Mouse (Mus musculus) ovary, postnatal 14 days (tissue): ENCODE data around the gene Gm28047.
"Not testable (repeated sequence)": the region's sequence is repeated elsewhere in the genome, so short reads cannot be mapped to it uniquely, and the experiment has no call there.

Experiments
- DNase-seq: peaks from one replicate; pipeline ENCODE4 v3.0.0; 2022; ENCODE audit warnings: low spot score

Gm28047 gene

GRCm38 (mm10) chr15:102624970-102625686 lies at the start of gene Gm28047, which contains the start of gene Atf7:
Gm28047 (minus strand) TSS chr15:102625067.
Atf7 (minus strand) TSS chr15:102625464.
- DNase-seq = peak; percentile 99

- peak; percentile 42 for DNase-seq
Observed at GRCm38 (mm10) chr15:102673548-102673947, 48.7 kb upstream of the Gm28047 start.

GRCm38 (mm10) chr15:102672215-102673071 lies 47.6 kb upstream of the Gm28047 start, which contains the start of gene Atp5g2:
Atp5g2 (minus strand) TSS chr15:102672352.
- DNase-seq = peak; percentile 34

GRCm38 (mm10) chr15:102671721-102672214 lies 46.9 kb upstream of the Gm28047 start:
- DNase-seq = peak; percentile 80

GRCm38 (mm10) chr15:102670767-102671575 lies 46.1 kb upstream of the Gm28047 start:
- DNase-seq = peak; percentile 92

- DNase-seq = no peak
Observed at GRCm38 (mm10) chr15:102670281-102670680, 45.4 kb upstream of the Gm28047 start.

- DNase-seq = no peak
Observed at GRCm38 (mm10) chr15:102669571-102669970, 44.7 kb upstream of the Gm28047 start.

GRCm38 (mm10) chr15:102665494-102665893 lies 40.6 kb upstream of the Gm28047 start:
- DNase-seq = peak; percentile 37

GRCm38 (mm10) chr15:102663825-102664224 lies 39.0 kb upstream of the Gm28047 start:
- DNase-seq = no peak

- DNase-seq = not testable (repeated sequence)
Observed at GRCm38 (mm10) chr15:102662601-102663000, 37.7 kb upstream of the Gm28047 start.

- DNase-seq = no peak
Observed at GRCm38 (mm10) chr15:102657926-102658381, 33.1 kb upstream of the Gm28047 start.

GRCm38 (mm10) chr15:102656658-102657057 lies 31.8 kb upstream of the Gm28047 start:
- DNase-seq = peak; percentile 26

- not testable (repeated sequence) for DNase-seq
Observed at GRCm38 (mm10) chr15:102651928-102652660, 27.2 kb upstream of the Gm28047 start.

- DNase-seq = no peak
Observed at GRCm38 (mm10) chr15:102651107-102651506, 26.2 kb upstream of the Gm28047 start.

- no peak for DNase-seq
Observed at GRCm38 (mm10) chr15:102635817-102636216, 10.9 kb upstream of the Gm28047 start.

- DNase-seq = no peak
Observed at GRCm38 (mm10) chr15:102634684-102635083, 9.8 kb upstream of the Gm28047 start.

GRCm38 (mm10) chr15:102625687-102626055 lies 804 bp upstream of the Gm28047 start:
- DNase-seq = no peak

GRCm38 (mm10) chr15:102624291-102624969 lies 437 bp downstream of the Gm28047 start:
- DNase-seq = peak; percentile 7

GRCm38 (mm10) chr15:102623121-102623520 lies 1.7 kb downstream of the Gm28047 start:
- DNase-seq = no peak

- no peak for DNase-seq
Observed at GRCm38 (mm10) chr15:102622536-102622935, 2.3 kb downstream of the Gm28047 start.
